Mouse (Mus musculus) A20 (cell line): Measurements from ENCODE around the gene Zbtb38.
A peak's percentile ranks its signal among the peaks of the same experiment; 100 is the strongest.

Experiments
- DNase-seq: peaks from one replicate; pipeline ENCODE4 v3.0.0-alpha.2; 2011; ENCODE audit warnings: low read depth, low spot score

The Zbtb38 gene

DNA sequence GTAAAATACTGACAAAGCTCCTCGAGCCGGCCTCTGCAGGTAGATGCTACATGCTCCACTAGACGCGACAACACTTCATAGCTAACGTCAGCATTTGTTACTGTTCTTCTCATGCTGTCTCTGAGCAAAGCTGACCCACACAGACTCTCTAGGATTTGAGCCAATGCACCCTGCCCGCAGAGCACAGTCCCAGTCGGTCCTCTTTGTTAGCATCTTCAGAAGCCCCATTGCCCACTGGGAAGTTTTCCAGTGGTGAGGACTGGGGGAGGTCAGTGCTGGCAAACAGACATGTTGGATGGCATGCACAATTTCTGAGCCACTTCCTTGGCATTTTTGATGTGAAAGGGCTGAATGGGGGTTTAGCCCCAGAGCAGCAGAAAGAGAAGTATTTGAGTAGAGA lies 113.2 kb downstream of the Zbtb38 start:
- no peak for DNase-seq

- DNase-seq, result no peak
Observed at GRCm38 (mm10) chr9:96638508-96638907, 114.1 kb downstream of the Zbtb38 start.

DNA sequence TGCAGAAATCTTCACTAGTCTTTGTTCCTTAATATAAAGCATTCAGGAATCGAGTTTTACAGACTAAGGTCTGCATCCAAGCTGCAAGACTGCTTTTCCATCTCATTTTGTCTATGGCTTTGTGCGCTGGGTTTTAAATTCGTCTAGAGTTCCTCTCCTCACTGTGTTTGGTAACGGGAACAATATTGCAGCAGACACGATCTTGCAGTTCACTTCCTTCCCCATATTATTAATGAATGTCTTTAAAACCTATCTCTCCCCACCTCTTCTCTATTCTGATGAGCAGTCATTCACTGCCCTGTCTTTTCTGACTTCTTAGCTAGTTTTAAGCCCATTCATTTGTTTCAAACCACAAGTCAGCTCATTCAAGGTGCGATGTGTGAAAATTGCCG lies 115.5 kb downstream of the Zbtb38 start:
- peak; percentile 44 for DNase-seq

GRCm38 (mm10) chr9:96636423-96637156 lies 116.0 kb downstream of the Zbtb38 start:
- peak; percentile 71 for DNase-seq

DNA sequence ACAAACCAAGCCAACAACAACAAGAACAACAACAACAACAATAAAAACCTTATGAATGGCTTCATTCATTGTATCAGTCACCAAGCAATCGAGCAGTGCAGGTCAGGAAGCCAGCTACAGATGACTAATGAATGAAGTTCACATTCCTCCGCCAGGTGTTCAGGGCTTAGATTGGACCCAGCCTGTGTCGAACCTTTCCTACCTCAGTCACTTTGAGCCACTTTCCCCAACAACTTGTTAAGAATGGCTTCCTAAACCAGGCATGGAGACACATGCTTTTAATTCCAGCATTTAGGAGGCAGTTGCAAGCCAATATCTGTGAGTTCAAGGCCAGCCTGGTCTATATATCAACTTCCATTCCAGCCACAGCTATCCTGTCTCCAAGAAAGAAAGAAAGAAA lies 116.7 kb downstream of the Zbtb38 start:
- no peak for DNase-seq

DNA sequence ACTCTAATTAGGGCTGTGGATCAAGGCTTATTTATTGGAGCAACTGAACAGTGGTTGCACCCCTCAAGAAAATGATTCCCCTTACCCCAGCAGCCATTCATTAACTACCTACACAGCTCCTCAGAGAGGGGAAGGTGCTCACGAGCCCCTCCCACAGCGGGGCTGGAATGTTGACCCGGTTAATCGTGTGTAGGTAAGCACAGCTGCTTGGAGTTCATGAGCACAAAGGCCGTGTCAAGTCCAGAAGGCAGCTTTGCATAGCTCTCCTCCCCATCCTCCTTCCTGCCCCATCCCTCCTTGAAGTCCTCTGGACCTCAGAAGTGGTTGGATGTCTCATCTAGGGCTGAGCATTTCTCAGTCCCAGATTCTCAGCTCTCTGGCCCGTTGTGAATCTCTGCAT lies 117.5 kb downstream of the Zbtb38 start:
- DNase-seq, result no peak

GRCm38 (mm10) chr9:96633771-96634170 lies 118.9 kb downstream of the Zbtb38 start:
- no peak for DNase-seq
